Mouse (Mus musculus): ENCODE measurements at regions not wholly inside any gene's neighbourhood (a gene's known extent, or its start where the extent isn't known, plus 50 kb on each side); places are given as distances from the start of the nearest gene placed in this dataset.

DNA sequence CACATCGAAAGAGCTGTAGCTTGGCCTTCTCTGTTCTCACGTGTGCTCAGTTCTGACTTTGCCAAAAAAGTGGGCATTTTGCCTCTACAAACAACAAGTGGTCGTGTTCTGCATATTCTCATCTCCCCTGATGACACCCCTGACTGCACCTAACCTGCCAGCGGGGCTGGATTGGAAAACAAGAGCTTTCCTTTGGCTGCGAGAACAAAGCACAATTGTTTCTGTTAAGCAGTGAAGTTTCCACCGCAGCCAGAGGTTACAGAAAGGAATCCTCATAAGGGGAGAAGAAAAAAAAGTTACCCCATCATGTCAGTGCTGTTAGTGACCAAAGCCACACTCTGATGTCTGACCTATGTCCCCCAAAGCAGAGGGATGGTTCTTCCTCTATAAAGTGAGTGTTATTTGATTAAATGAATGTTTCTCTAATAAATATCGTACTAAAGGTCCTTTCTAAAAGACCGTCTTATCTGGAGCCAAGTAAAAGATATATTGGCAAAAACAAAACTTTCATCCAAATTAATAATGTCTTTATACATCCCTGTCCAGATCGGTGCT, 371.4 kb upstream of the Intu start:
- TF ChIP-seq CTCF (IDR thresholded peaks at IDR 0.05; ENCODE audit: borderline replicate concordance, insufficient read depth, low read length) (no peak), POLR2A (IDR thresholded peaks at IDR 0.05; ENCODE audit: low read depth, low read length) (no peak)
